Comparison of ENCODE assay signal across 31 mouse cellular contexts in genomic region chr8:81826406-81826805, GRCm38 (mm10).
DNase-seq lines count a peak whose midpoint lies in the region; ATAC-seq lines count a peak whose summit lies in the region.
"Had no signal": no experiment of that assay in that cellular context is flagged by ENCODE, and none has a peak within 500 bp of the region (broad histone marks: within the 10 kb centered on the region; RNA-seq: fewer than 3 reads in every experiment).

No protein-coding gene starts in this region.

- no peaks in the 10 kb centered on the region for H3K27me3 ChIP-seq in kidney, embryonic 16.5 days (ENCODE audit: insufficient read depth, low read length)
- H3K27me3 ChIP-seq: CH12.LX; embryonic facial prominence, embryonic 12.5 days; forebrain, embryonic 15.5 days; heart, embryonic 15.5 days; hindbrain, embryonic 13.5 days; limb, embryonic 15.5 days; liver, embryonic 13.5 days; Patski had no signal

- no peak overlapping the region for H3K4me3 ChIP-seq in kidney, embryonic 16.5 days (ENCODE audit: low read length)
- H3K4me3 ChIP-seq: embryonic facial prominence, embryonic 12.5 days; forebrain, embryonic 10.5 days; forebrain, embryonic 15.5 days; heart, embryonic 15.5 days; hindbrain, embryonic 13.5 days; limb, embryonic 10.5 days; limb, embryonic 15.5 days; liver, embryonic 13.5 days had no signal

- no peaks in the 10 kb centered on the region for H3K36me3 ChIP-seq in kidney, embryonic 16.5 days (ENCODE audit: insufficient read depth, low read length)
- H3K36me3 ChIP-seq: embryonic facial prominence, embryonic 12.5 days; forebrain, embryonic 10.5 days; forebrain, embryonic 15.5 days; heart, embryonic 15.5 days; hindbrain, embryonic 13.5 days; limb, embryonic 10.5 days; limb, embryonic 15.5 days; liver, embryonic 13.5 days had no signal

- 62% methylated on average over 2 of the region's 2 CpGs for WGBS in kidney, embryonic 16.5 days

- no peak overlapping the region for H3K9ac ChIP-seq in kidney, embryonic 16.5 days (replicated peaks; ENCODE audit: low read length)
- H3K9ac ChIP-seq: embryonic facial prominence, embryonic 12.5 days; forebrain, embryonic 15.5 days; heart, embryonic 15.5 days; hindbrain, embryonic 13.5 days; limb, embryonic 15.5 days; liver, embryonic 13.5 days had no signal

- no peak overlapping the region for H3K27ac ChIP-seq in kidney, embryonic 16.5 days (ENCODE audit: low read length)
- H3K27ac ChIP-seq: embryonic facial prominence, embryonic 12.5 days; forebrain, embryonic 10.5 days; forebrain, embryonic 15.5 days; heart, embryonic 15.5 days; hindbrain, embryonic 13.5 days; limb, embryonic 10.5 days; limb, embryonic 15.5 days; liver, embryonic 13.5 days had no signal

- no peaks in the 10 kb centered on the region for H3K9me3 ChIP-seq in kidney, embryonic 16.5 days (ENCODE audit: low read length)
- H3K9me3 ChIP-seq: embryonic facial prominence, embryonic 12.5 days; forebrain, embryonic 10.5 days; forebrain, embryonic 15.5 days; heart, embryonic 15.5 days; hindbrain, embryonic 13.5 days; limb, embryonic 10.5 days; limb, embryonic 15.5 days; liver, embryonic 13.5 days had no signal

- DNase-seq in gastrocnemius, adult 18-20 months (ENCODE audit: low spot score) = peak; percentile 13
- no peak for DNase-seq in gastrocnemius, postnatal 4 days (ENCODE audit: low spot score in 2 of 2)
- DNase-seq in heart, adult 8-10 months (ENCODE audit: low spot score) = peak; percentile 31
- no peak for DNase-seq in heart, postnatal 4 days
- peak; percentile 20 to 37 for DNase-seq in kidney, postnatal 36 days
- DNase-seq in urinary bladder, postnatal 14 days (ENCODE audit: low spot score) = no peak
- DNase-seq in adrenal gland, postnatal 25 days = no peak
- DNase-seq: adrenal gland, postnatal 14 days; cerebellum, adult 11-12 months; cerebellum, adult 9-11 months; embryo, embryonic 11 days; heart, postnatal 36 days; layer of hippocampus, adult 9-11 months; liver, embryonic 13.5 days; lung, adult 18-20 months; midbrain, embryonic 14.5 days; right cerebral cortex, postnatal 25 days; spleen, adult 18-20 months; thymus, postnatal 14 days had no signal

- H3K4me2 ChIP-seq in kidney, embryonic 16.5 days (replicated peaks; ENCODE audit: low read depth, low read length) = no peak overlapping the region
- H3K4me2 ChIP-seq: embryonic facial prominence, embryonic 12.5 days; forebrain, embryonic 15.5 days; heart, embryonic 15.5 days; hindbrain, embryonic 13.5 days; limb, embryonic 15.5 days; liver, embryonic 13.5 days had no signal

- no peak for ATAC-seq in kidney, embryonic 16.5 days (ENCODE audit: low FRiP score, low TSS enrichment)
- ATAC-seq: forebrain, embryonic 15.5 days; intestine, postnatal 0 days; lung, postnatal 0 days; Patski had no signal

- no peaks in the 10 kb centered on the region for H3K4me1 ChIP-seq in kidney, embryonic 16.5 days (ENCODE audit: insufficient read depth, low read length)
- H3K4me1 ChIP-seq: embryonic facial prominence, embryonic 12.5 days; forebrain, embryonic 10.5 days; forebrain, embryonic 15.5 days; heart, embryonic 15.5 days; hindbrain, embryonic 13.5 days; limb, embryonic 10.5 days; limb, embryonic 15.5 days; liver, embryonic 13.5 days had no signal

Comparison
In these comparisons a context has a peak if more than half of its experiments do, and no peak if none do; other contexts are left out.
1. DNase-seq: peak in gastrocnemius, adult 18-20 months (single experiment), heart, adult 8-10 months (single experiment) and kidney, postnatal 36 days (2 of 2); none in gastrocnemius, postnatal 4 days (0 of 2), heart, postnatal 4 days (single experiment), urinary bladder, postnatal 14 days (single experiment) and adrenal gland, postnatal 25 days (single experiment).